Mouse (Mus musculus) 3134 (cell line): ENCODE measurements at regions not wholly inside any gene's neighbourhood (a gene's known extent, or its start where the extent isn't known, plus 50 kb on each side); places are given as distances from the start of the nearest gene placed in this dataset.

Source experiments
- DNase-seq: peaks from one replicate; pipeline ENCODE4 v3.0.0-alpha.2; 2011; ENCODE audit warnings: low spot score; ENCODE audit not compliant: insufficient read length; ENCODE audit errors: extremely low read depth

DNA sequence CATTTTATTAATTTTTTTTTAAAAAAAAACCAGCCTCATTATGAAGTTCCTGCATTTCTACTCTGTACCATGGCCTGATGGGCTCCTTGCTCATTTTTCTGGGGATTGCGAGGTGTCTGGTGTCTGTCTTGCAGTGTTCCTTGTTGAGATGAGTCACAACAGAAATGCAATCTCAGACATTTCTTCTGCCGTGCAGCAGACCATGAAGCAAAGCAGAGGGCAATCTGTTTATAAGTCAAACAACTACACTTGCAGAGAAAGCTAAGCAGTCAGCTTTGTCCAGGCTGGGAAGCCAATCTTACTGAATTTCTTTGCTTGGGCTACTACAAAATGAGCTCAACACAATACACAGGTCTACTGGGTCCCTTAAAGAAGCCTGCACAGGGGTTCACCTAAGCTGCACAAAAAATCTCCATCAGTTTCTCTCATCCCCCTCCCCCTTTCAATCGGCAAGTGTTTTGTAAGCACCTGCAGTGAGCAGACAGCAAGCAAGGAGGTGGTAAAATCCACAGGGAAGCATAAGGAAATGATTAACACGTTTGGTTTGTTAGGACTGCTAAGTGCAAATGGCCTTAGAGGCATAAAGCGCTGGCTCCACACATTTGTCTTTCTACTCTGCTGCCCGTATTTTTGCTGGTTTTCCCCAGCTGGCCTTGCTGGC lies 171.0 kb upstream of the Dmrta1 start:
- DNase-seq = peak; percentile 56

DNA sequence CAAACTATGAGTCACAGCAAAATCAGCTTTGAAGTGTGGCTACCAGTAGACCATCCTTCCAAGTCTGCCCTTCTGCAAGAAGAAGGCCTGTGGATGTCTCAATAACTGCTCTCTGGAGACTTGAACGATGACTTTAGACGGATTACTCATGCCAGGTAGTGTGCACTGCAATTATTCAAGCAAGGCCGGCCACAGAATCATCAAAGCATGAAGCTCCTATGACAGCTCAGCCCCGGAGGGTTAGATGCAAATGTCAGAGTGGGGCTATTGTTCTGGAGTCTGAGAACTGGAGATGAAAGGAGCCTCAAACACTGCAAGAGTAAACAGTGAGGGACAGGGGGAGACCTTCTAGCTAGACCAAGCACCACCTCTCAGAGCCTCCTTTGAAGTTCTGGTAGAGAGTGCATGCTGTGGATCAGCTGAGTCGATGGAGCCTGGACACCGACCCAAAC lies 173.8 kb upstream of the Dmrta1 start:
- peak; percentile 42 for DNase-seq

- DNase-seq = no peak
Measured at GRCm38 (mm10) chr4:89500232-89500631, 179.0 kb upstream of the Dmrta1 start.

DNA sequence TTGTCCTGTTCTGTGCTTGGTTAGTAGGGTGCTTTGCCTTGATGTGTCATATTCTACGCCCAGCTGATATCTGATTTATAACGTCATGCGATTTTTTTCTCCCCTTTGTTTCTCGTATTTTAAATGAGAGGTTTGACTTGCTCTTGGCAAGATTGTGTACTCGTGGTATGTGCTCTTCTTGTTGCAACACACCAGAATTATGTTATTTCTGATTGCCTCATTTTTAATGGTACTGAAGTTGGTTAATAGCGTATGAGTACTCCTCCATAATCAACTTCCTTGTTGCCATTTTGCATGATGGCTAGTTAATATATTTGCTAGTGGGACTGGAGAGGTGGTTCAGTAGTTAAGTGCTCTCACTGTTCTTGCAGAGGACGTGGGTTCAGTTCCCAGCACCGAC lies 180.1 kb upstream of the Cdkn2b start:
- DNase-seq = no peak

GRCm38 (mm10) chr4:89487416-89488165 lies 176.8 kb upstream of the Cdkn2b start:
- no peak for DNase-seq

GRCm38 (mm10) chr4:89486963-89487362 lies 176.1 kb upstream of the Cdkn2b start:
- DNase-seq = peak; percentile 32

GRCm38 (mm10) chr4:89485981-89486531 lies 175.2 kb upstream of the Cdkn2b start:
- peak; percentile 67 for DNase-seq

- peak; percentile 73 for DNase-seq
Measured at GRCm38 (mm10) chr4:89478646-89479237, 167.9 kb upstream of the Cdkn2b start.

GRCm38 (mm10) chr4:89475848-89476247 lies 165.0 kb upstream of the Cdkn2b start:
- no peak for DNase-seq

DNA sequence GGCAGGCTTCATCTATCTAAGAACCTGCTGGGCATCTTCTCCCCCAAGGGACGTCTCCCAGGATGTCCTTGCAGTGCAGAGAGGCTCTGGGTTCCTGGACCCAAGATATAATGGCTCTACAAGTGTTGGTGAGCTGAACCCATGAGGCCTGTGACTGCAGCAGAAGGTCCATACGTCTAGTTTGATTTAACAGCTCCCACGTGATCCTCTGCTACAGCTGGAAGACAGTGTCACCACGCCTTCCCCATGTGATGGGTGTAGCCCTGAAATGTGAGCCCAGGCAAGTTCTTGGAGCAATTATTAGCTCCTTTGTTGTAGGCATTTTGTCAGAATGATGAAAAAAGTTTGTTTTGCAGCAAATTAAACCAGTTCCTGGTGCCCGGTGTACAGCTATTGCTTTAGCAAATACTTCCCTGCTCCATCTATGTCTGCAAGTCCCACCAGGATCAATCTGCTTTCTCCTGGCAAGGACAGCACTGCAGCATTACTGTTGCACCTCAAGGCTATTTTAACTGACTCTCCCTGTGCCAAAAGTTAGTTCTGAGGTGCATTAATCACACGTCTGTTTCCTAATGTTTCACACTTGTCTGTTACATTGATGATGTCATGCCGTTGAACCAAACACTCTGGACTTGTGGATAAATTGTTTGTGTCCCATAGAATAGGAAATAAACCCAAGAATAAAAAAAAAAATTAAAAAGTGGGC lies 164.2 kb upstream of the Cdkn2b start:
- DNase-seq = peak; percentile 36

DNA sequence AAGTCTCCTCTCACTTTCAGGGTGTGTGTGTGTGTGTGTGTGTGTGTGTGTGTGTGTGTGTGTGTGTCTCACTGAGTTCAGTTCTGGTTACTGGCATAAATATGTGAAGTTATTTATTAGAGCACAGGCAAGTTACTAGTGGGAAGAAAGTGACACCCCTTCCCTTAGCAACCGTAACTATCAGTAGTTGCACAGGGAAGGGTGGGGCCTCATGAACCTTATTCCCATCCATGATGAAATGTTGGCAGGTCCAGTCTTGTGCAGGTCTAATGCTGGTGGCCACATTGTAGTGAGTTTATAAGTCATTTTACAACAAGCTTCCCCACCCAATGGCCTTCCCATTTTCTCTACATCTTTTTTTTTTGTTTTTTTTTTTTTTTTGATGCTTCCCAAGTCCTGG lies 160.6 kb upstream of the Cdkn2b start:
- no peak for DNase-seq

- DNase-seq = no peak
Measured at GRCm38 (mm10) chr4:89470756-89471155, 159.9 kb upstream of the Cdkn2b start.

DNA sequence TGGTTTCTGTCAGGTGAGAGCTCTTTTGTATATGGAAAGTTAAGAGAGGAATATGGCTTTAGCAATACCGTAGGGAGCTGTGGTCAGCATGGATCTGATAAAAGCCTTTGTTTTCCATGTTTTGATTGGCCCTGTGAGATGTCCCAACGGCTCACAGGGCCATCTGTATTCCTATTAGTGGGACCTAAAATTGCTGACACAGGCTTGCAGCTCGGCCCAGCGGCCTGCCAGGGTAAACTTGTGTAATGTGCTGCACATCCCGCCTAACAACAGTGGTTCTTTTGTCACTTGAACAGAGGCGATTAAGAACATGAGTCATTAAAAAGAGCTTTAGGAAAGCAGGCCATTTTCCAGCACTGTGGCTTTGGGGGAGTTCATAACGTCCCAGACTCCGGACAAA lies 159.0 kb upstream of the Cdkn2b start:
- DNase-seq = peak; percentile 85

- no peak for DNase-seq
Measured at GRCm38 (mm10) chr4:89469406-89469805, 158.6 kb upstream of the Cdkn2b start.

DNA sequence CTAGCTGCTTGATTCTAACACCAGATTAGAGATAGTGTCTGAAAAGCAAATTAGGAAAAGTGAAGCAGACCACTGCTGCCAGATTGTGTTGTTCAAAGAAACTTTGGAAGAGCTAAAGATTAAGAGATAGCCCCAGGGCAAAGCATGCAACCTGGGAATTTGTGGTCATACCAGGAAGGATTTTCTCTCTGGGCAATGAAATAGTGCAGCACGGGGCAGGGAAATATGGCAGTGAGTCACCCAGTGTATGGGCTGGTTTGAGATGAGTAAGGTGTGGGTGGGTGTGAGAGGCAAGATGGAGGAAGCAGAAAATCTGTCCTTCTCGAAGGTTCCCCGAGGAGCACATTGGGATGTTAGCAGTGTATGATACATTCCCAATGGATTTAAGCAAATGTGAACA lies 155.9 kb upstream of the Cdkn2b start:
- DNase-seq = peak; percentile 63

DNA sequence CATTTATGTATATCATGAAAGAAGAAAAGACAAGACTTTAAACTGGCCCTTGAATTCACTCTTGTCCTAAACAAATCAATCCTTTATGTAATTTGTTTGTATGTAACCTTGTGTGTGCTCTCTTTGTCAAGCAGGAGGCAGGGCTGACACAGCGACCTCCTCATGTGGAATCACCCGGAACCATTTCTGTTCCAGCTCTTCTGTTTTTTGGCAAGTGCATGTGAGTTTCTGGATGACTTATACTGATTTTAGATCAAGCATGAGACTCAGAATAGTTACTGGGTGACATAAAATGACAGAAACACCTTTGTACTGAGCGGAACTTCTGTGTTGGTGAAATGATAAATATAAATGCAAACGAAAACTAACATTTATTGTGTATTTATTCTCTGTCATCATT lies 152.3 kb upstream of the Cdkn2b start:
- no peak for DNase-seq

DNA sequence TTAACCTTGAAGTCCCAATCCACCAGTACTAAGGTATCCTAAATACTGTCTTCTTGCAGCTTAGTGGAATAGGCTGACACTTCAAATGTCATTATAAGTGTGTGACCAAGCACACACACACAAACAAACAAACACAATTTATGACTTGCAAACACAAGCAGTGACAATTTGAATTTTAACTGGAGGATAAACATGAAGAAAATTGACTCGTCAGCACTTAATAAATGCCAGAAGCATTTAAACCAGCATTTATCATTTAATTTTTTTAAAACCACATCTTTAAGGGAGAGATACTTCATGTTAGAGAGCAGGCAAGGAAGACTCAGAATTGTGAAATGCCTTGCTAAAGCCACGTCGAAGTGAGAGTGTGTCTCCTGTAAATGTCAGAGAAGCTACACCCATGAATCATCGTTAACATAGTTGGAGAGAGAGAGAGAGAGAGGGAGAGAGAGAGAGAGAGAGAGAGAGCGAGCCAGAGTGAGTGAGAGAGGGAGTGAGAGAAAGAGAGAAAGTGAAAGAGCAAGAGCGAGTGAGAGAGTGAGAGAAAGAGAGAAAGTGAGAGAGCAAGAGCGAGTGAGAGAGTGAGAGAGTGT lies 149.4 kb upstream of the Cdkn2b start:
- DNase-seq = peak; percentile 58

GRCm38 (mm10) chr4:89459346-89459666 lies 148.5 kb upstream of the Cdkn2b start:
- no peak for DNase-seq

DNA sequence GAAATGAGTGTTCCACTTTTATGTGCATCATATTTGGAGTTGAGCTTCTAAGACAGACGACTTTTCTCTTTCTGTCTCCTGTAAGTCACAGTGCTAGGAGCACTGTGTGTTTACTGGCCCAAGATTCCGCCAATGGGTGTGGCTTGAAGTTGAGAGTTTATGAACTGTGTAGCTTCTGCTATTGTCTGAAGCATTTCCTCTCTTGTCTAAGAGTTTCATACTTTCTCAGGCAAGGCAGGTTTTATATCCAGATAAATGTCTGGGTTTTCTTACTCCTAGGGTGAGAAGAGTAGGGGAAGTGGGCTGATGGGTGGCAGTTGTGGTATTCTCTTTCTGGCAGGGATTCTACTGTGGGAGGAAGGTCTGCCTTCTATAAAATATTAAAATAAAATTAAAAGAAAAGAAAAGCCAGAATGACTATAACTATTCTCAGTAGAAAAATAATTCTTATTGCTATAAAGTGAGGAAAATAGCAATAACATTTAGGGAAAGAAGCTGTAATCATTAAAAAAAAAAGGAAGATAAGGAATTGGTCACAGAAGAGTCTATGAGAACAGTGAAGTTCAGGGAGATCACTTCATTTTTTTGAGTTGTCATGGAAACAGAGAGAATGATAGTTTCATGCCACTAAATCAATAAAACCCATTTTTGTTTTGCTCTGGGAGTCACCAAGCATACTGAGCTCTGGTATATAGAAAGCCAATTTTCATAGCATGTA lies 147.9 kb upstream of the Cdkn2b start:
- DNase-seq = no peak

GRCm38 (mm10) chr4:89457861-89458260 lies 147.0 kb upstream of the Cdkn2b start:
- DNase-seq = no peak
